Mouse (Mus musculus): ENCODE results near the gene Ppp3r2. TPM values are rescaled to one million over a fixed set of nuclear protein-coding genes. Genes with fewer than 3 reads are reported as not detected.
A peak's percentile ranks its signal among the peaks of the same experiment; 100 is the strongest.

Gene Ppp3r2
- polyA plus RNA-seq, 1 experiment from 2014 or later, result not detected

- H3K4me3 ChIP-seq (ENCODE audit: low read depth, low read length), result no peak overlapping the region
- ATAC-seq (ENCODE audit: low FRiP score), result no peak
- no peak for DNase-seq (ENCODE audit: low spot score)
- 84% methylated on average over 5 of the region's 5 CpGs for WGBS
- H3K9ac ChIP-seq (ENCODE audit: low read depth, low read length), result no peak overlapping the region
- H3K4me1 ChIP-seq (replicated peaks; ENCODE audit: control insufficient read depth, insufficient read depth, low read length), result no peaks in the 10 kb centered on the region
- no peak overlapping the region for H3K4me2 ChIP-seq (replicated peaks; ENCODE audit: low read depth, low read length)
- no peak overlapping the region for H3K27ac ChIP-seq (ENCODE audit: low read depth, low read length)
- H3K9me3 ChIP-seq (ENCODE audit: control insufficient read depth, low read length), result no peaks in the 10 kb centered on the region
- H3K36me3 ChIP-seq (ENCODE audit: control insufficient read depth, insufficient read depth, low read length), result no peaks in the 10 kb centered on the region
- no peaks in the 10 kb centered on the region for H3K27me3 ChIP-seq (ENCODE audit: control insufficient read depth, insufficient read depth, low read length)
These were observed 17.0 kb downstream of the Ppp3r2 start for GRCm38 (mm10) chr4:49664850-49665249.

GRCm38 (mm10) chr4:49662231-49662630 is 19.6 kb downstream of the Ppp3r2 start:
- 88% methylated on average over 4 of the region's 4 CpGs for WGBS
- Histone ChIP-seq H3K4me2 (replicated peaks; ENCODE audit: low read depth, low read length) (no peak overlapping the region), H3K9ac (ENCODE audit: low read depth, low read length) (no peak overlapping the region), H3K4me1 (replicated peaks; ENCODE audit: control insufficient read depth, insufficient read depth, low read length) (no peaks in the 10 kb centered on the region), H3K9me3 (ENCODE audit: control insufficient read depth, low read length) (no peaks in the 10 kb centered on the region), H3K4me3 (ENCODE audit: low read depth, low read length) (no peak overlapping the region), H3K36me3 (ENCODE audit: control insufficient read depth, insufficient read depth, low read length) (peaks cover 3% of the 10 kb centered on the region; the same call in 1 of the 2 replicates), H3K27me3 (ENCODE audit: control insufficient read depth, insufficient read depth, low read length) (no peaks in the 10 kb centered on the region), H3K27ac (ENCODE audit: low read depth, low read length) (no peak overlapping the region)
- ATAC-seq (ENCODE audit: low FRiP score) (no peak), DNase-seq (ENCODE audit: low spot score) (no peak)

GRCm38 (mm10) chr4:49661664-49662063 is 20.2 kb downstream of the Ppp3r2 start:
- peaks cover 3% of the 10 kb centered on the region; the same call in 1 of the 2 replicates for H3K36me3 ChIP-seq (ENCODE audit: control insufficient read depth, insufficient read depth, low read length)
- no peaks in the 10 kb centered on the region for H3K9me3 ChIP-seq (ENCODE audit: control insufficient read depth, low read length)
- DNase-seq (ENCODE audit: low spot score) (no peak), ATAC-seq (ENCODE audit: low FRiP score) (no peak)
- no peaks in the 10 kb centered on the region for H3K27me3 ChIP-seq (ENCODE audit: control insufficient read depth, insufficient read depth, low read length)
- H3K4me2 ChIP-seq (replicated peaks; ENCODE audit: low read depth, low read length), result no peak overlapping the region
- no peak overlapping the region for H3K4me3 ChIP-seq (ENCODE audit: low read depth, low read length)
- H3K4me1 ChIP-seq (replicated peaks; ENCODE audit: control insufficient read depth, insufficient read depth, low read length), result no peaks in the 10 kb centered on the region
- no peak overlapping the region for H3K9ac ChIP-seq (ENCODE audit: low read depth, low read length)
- no peak overlapping the region for H3K27ac ChIP-seq (ENCODE audit: low read depth, low read length)
- 96% methylated on average over 9 of the region's 9 CpGs for WGBS

- Histone ChIP-seq H3K27me3 (ENCODE audit: control insufficient read depth, insufficient read depth, low read length) (no peaks in the 10 kb centered on the region), H3K4me2 (replicated peaks; ENCODE audit: low read depth, low read length) (no peak overlapping the region), H3K36me3 (ENCODE audit: control insufficient read depth, insufficient read depth, low read length) (peaks cover 5% of the 10 kb centered on the region), H3K27ac (ENCODE audit: low read depth, low read length) (no peak overlapping the region), H3K9me3 (ENCODE audit: control insufficient read depth, low read length) (no peaks in the 10 kb centered on the region), H3K4me1 (replicated peaks; ENCODE audit: control insufficient read depth, insufficient read depth, low read length) (no peaks in the 10 kb centered on the region), H3K4me3 (ENCODE audit: low read depth, low read length) (no peak overlapping the region), H3K9ac (ENCODE audit: low read depth, low read length) (no peak overlapping the region)
- DNase-seq (ENCODE audit: low spot score) (no peak), ATAC-seq (ENCODE audit: low FRiP score) (no peak)
- 92% methylated on average over 1 of the region's 1 CpGs for WGBS
These were observed 22.4 kb downstream of the Ppp3r2 start for GRCm38 (mm10) chr4:49659421-49659820.

DNA sequence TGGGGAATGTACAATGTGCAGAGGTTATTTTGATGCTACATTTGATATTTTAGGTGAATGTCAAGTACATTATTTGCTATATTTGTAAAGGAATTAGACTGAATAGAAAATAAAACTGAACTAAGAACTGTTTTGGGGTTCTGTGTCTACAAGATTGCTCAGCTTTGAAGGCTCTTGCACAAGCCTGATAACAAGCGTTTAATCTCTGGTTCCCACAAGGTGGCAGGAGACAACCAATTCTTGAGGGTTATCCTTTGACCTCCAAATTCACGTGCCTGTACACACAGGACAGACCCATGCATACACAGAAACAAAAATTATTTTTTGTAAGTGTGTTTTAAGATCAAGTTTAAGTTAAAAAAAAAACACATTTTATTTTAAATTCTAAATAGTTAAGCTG is 41.9 kb downstream of the Ppp3r2 start:
- no peaks in the 10 kb centered on the region for H3K27me3 ChIP-seq (ENCODE audit: control insufficient read depth, insufficient read depth, low read length)
- H3K4me2 ChIP-seq (replicated peaks; ENCODE audit: low read depth, low read length), result no peak overlapping the region
- H3K4me3 ChIP-seq (ENCODE audit: low read depth, low read length), result no peak overlapping the region
- no peak for DNase-seq (ENCODE audit: low spot score)
- no peak for ATAC-seq (ENCODE audit: low FRiP score)
- H3K27ac ChIP-seq (ENCODE audit: low read depth, low read length), result no peak overlapping the region
- 80% methylated on average over 2 of the region's 2 CpGs for WGBS
- H3K9me3 ChIP-seq (ENCODE audit: control insufficient read depth, low read length), result no peaks in the 10 kb centered on the region
- H3K36me3 ChIP-seq (ENCODE audit: control insufficient read depth, insufficient read depth, low read length), result 0 out of 2 replicates have a peak, but pooled peaks cover 2% of the 10 kb centered on the region
- H3K9ac ChIP-seq (ENCODE audit: low read depth, low read length), result no peak overlapping the region
- H3K4me1 ChIP-seq (replicated peaks; ENCODE audit: control insufficient read depth, insufficient read depth, low read length), result no peaks in the 10 kb centered on the region

- Histone ChIP-seq H3K36me3 (ENCODE audit: control insufficient read depth, insufficient read depth, low read length) (0 out of 2 replicates have a peak, but pooled peaks cover 2% of the 10 kb centered on the region), H3K9me3 (ENCODE audit: control insufficient read depth, low read length) (no peaks in the 10 kb centered on the region), H3K27ac (ENCODE audit: low read depth, low read length) (no peak overlapping the region), H3K4me3 (ENCODE audit: low read depth, low read length) (no peak overlapping the region), H3K9ac (ENCODE audit: low read depth, low read length) (no peak overlapping the region), H3K4me1 (replicated peaks; ENCODE audit: control insufficient read depth, insufficient read depth, low read length) (no peaks in the 10 kb centered on the region), H3K27me3 (ENCODE audit: control insufficient read depth, insufficient read depth, low read length) (no peaks in the 10 kb centered on the region), H3K4me2 (replicated peaks; ENCODE audit: low read depth, low read length) (no peak overlapping the region)
- 95% methylated on average over 11 of the region's 11 CpGs for WGBS
- ATAC-seq (ENCODE audit: low FRiP score) (no peak), DNase-seq (ENCODE audit: low spot score) (no peak)
These were observed 44.0 kb downstream of the Ppp3r2 start for GRCm38 (mm10) chr4:49637821-49638220.

- H3K9me3 ChIP-seq (ENCODE audit: control insufficient read depth, low read length), result no peaks in the 10 kb centered on the region
- peak; percentile 84; the same call in 1 of the 2 replicates for ATAC-seq (ENCODE audit: low FRiP score)
- no peaks in the 10 kb centered on the region for H3K36me3 ChIP-seq (ENCODE audit: control insufficient read depth, insufficient read depth, low read length)
- no peak for DNase-seq (ENCODE audit: low spot score)
- no peaks in the 10 kb centered on the region for H3K4me1 ChIP-seq (replicated peaks; ENCODE audit: control insufficient read depth, insufficient read depth, low read length)
- under 1% methylated on average over 30 of the region's 30 CpGs for WGBS
- H3K4me2 ChIP-seq (replicated peaks; ENCODE audit: low read depth, low read length), result peak overlapping the region; percentile 51
- no peaks in the 10 kb centered on the region for H3K27me3 ChIP-seq (ENCODE audit: control insufficient read depth, insufficient read depth, low read length)
- peak overlapping the region; percentile 67; the same call in 1 of the 2 replicates for H3K27ac ChIP-seq (ENCODE audit: low read depth, low read length)
- peak overlapping the region; percentile 83 for H3K9ac ChIP-seq (ENCODE audit: low read depth, low read length)
- peak overlapping the region; percentile 80 for H3K4me3 ChIP-seq (ENCODE audit: low read depth, low read length)
These were observed 49.7 kb downstream of the Ppp3r2 start for GRCm38 (mm10) chr4:49632139-49632481.

DNA sequence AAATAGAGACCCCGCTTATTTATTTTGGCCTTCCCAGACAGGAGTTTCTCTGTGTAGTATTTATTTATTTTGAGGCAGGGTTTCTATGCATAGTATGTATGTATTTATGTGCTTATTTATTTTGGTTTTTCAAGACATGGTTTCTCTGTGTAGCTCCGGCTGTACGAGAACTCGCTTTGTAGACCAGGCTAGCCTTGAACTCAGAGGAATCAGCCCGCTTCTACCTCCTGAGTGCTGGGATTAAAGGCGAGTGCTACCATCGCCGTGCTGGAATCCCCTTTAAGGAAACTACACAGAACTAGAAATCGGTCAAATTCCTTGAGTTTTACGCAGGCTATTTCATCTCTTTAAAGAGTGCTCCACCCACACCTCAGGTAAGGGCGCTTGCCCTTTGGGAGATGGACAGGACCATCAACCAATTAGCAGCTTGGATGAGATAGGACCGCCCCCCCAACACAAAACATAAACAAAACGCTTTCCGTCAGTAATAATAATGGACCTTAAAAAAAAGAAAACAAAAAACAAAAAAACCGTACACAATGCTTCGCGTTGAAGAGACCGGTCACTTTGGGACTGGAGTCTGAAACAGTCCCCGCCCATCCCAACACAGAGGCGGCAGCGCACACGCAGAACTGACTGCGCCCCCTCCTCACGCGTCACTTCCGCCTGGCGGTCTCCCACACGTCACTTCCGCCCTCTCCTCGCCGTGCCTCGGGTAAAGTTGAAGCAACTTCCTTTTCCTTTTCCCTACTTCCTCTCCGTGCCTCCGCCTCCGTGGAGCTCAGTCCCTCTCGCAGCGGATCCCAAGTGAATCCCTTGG is 50.3 kb downstream of the Ppp3r2 start, which contains the start of gene Rnf20:
Gene Rnf20 (plus strand): TSS at position 688 of the 820 bp plus-strand sequence.
- Histone ChIP-seq H3K27me3 (ENCODE audit: control insufficient read depth, insufficient read depth, low read length) (no peaks in the 10 kb centered on the region), H3K9ac (ENCODE audit: low read depth, low read length) (peak within 1 kb of the TSS; percentile 83), H3K4me3 (ENCODE audit: low read depth, low read length) (peak within 1 kb of the TSS; percentile 80), H3K4me2 (replicated peaks; ENCODE audit: low read depth, low read length) (peak within 1 kb of the TSS; percentile 51), H3K27ac (ENCODE audit: low read depth, low read length) (peak within 1 kb of the TSS; percentile 67; the same call in 1 of the 2 replicates), H3K36me3 (ENCODE audit: control insufficient read depth, insufficient read depth, low read length) (no peaks in the 10 kb centered on the region), H3K4me1 (replicated peaks; ENCODE audit: control insufficient read depth, insufficient read depth, low read length) (no peaks in the 10 kb centered on the region), H3K9me3 (ENCODE audit: control insufficient read depth, low read length) (no peaks in the 10 kb centered on the region)
- ATAC-seq (ENCODE audit: low FRiP score), result peak; percentile 97
- WGBS, result 4% methylated on average over 36 of the region's 37 CpGs
- DNase-seq (ENCODE audit: low spot score), result peak; percentile 98

GRCm38 (mm10) chr4:49628941-49629340 is 52.9 kb downstream of the Ppp3r2 start:
- ATAC-seq (ENCODE audit: low FRiP score) (no peak), DNase-seq (ENCODE audit: low spot score) (no peak)
- Histone ChIP-seq H3K36me3 (ENCODE audit: control insufficient read depth, insufficient read depth, low read length) (no peaks in the 10 kb centered on the region), H3K27me3 (ENCODE audit: control insufficient read depth, insufficient read depth, low read length) (no peaks in the 10 kb centered on the region), H3K4me3 (ENCODE audit: low read depth, low read length) (no peak overlapping the region), H3K9ac (ENCODE audit: low read depth, low read length) (no peak overlapping the region), H3K9me3 (ENCODE audit: control insufficient read depth, low read length) (no peaks in the 10 kb centered on the region), H3K4me1 (replicated peaks; ENCODE audit: control insufficient read depth, insufficient read depth, low read length) (no peaks in the 10 kb centered on the region), H3K4me2 (replicated peaks; ENCODE audit: low read depth, low read length) (no peak overlapping the region), H3K27ac (ENCODE audit: low read depth, low read length) (no peak overlapping the region)
- WGBS, result 86% methylated on average over 5 of the region's 5 CpGs

All from hindbrain, embryonic 11.5 days (tissue).